Mouse (Mus musculus): ENCODE results near the gene Hnrnph3.
A peak's percentile ranks its signal among the peaks of the same experiment; 100 is the strongest.
"Not testable (repeated sequence)": the region's sequence is repeated elsewhere in the genome, so short reads cannot be mapped to it uniquely, and the experiment has no call there.

Hnrnph3 gene

GRCm38 (mm10) chr10:63023749-63024579 is at the start of gene Hnrnph3, which contains the start of gene Pbld2:
TSS of gene Hnrnph3 (minus strand) at chr10:63024217.
TSS of gene Pbld2 (plus strand) at chr10:63024315.
- peak; percentile 100 for DNase-seq (ENCODE audit: inconsistent age in 2 of 2, low spot score in 1 of 2)

- peak; percentile 82 to 92 for DNase-seq (ENCODE audit: inconsistent age in 2 of 2, low spot score in 1 of 2)
Observed at GRCm38 (mm10) chr10:63065988-63066387, 42.0 kb upstream of the Hnrnph3 start.

GRCm38 (mm10) chr10:63065561-63065960 is 41.5 kb upstream of the Hnrnph3 start:
- no peak for DNase-seq (ENCODE audit: inconsistent age in 2 of 2, low spot score in 1 of 2)

GRCm38 (mm10) chr10:63064516-63064915 is 40.5 kb upstream of the Hnrnph3 start:
- DNase-seq (ENCODE audit: inconsistent age in 2 of 2, low spot score in 1 of 2), result no peak

GRCm38 (mm10) chr10:63063365-63063764 is 39.3 kb upstream of the Hnrnph3 start:
- DNase-seq (ENCODE audit: inconsistent age in 2 of 2, low spot score in 1 of 2), result no peak

GRCm38 (mm10) chr10:63062696-63063095 is 38.7 kb upstream of the Hnrnph3 start:
- no peak for DNase-seq (ENCODE audit: inconsistent age in 2 of 2, low spot score in 1 of 2)

- DNase-seq (ENCODE audit: inconsistent age in 2 of 2, low spot score in 1 of 2), result no peak
Observed at GRCm38 (mm10) chr10:63061266-63061665, 37.2 kb upstream of the Hnrnph3 start.

GRCm38 (mm10) chr10:63060406-63060805 is 36.4 kb upstream of the Hnrnph3 start:
- peak; percentile 42 to 81 for DNase-seq (ENCODE audit: inconsistent age in 2 of 2, low spot score in 1 of 2)

GRCm38 (mm10) chr10:63059862-63060261 is 35.8 kb upstream of the Hnrnph3 start, which contains the start of gene Pbld1:
TSS of gene Pbld1 (plus strand) at chr10:63060162.
- DNase-seq (ENCODE audit: inconsistent age in 2 of 2, low spot score in 1 of 2), result no peak

GRCm38 (mm10) chr10:63056966-63057750 is 33.1 kb upstream of the Hnrnph3 start:
- peak; percentile 38 to 73 for DNase-seq (ENCODE audit: inconsistent age in 2 of 2, low spot score in 1 of 2)

GRCm38 (mm10) chr10:63054586-63054985 is 30.6 kb upstream of the Hnrnph3 start:
- no peak for DNase-seq (ENCODE audit: inconsistent age in 2 of 2, low spot score in 1 of 2)

- not testable (repeated sequence) for DNase-seq (ENCODE audit: inconsistent age in 2 of 2, low spot score in 1 of 2)
Observed at GRCm38 (mm10) chr10:63054071-63054470, 30.1 kb upstream of the Hnrnph3 start.

GRCm38 (mm10) chr10:63053007-63053406 is 29.0 kb upstream of the Hnrnph3 start:
- peak in 1 of 2 experiments; percentile 36 for DNase-seq (ENCODE audit: inconsistent age in 2 of 2, low spot score in 1 of 2)

- DNase-seq (ENCODE audit: inconsistent age in 2 of 2, low spot score in 1 of 2), result no peak
Observed at GRCm38 (mm10) chr10:63052011-63052410, 28.0 kb upstream of the Hnrnph3 start.

- no peak for DNase-seq (ENCODE audit: inconsistent age in 2 of 2, low spot score in 1 of 2)
Observed at GRCm38 (mm10) chr10:63051267-63051666, 27.2 kb upstream of the Hnrnph3 start.

GRCm38 (mm10) chr10:63049106-63049505 is 25.1 kb upstream of the Hnrnph3 start:
- no peak for DNase-seq (ENCODE audit: inconsistent age in 2 of 2, low spot score in 1 of 2)

- no peak for DNase-seq (ENCODE audit: inconsistent age in 2 of 2, low spot score in 1 of 2)
Observed at GRCm38 (mm10) chr10:63047751-63048150, 23.7 kb upstream of the Hnrnph3 start.

- peak in 1 of 2 experiments; percentile 24 for DNase-seq (ENCODE audit: inconsistent age in 2 of 2, low spot score in 1 of 2)
Observed at GRCm38 (mm10) chr10:63043154-63043553, 19.1 kb upstream of the Hnrnph3 start.

GRCm38 (mm10) chr10:63039867-63040628 is 16.0 kb upstream of the Hnrnph3 start:
- peak in 1 of 2 experiments; percentile 14 for DNase-seq (ENCODE audit: inconsistent age in 2 of 2, low spot score in 1 of 2)

- no peak for DNase-seq (ENCODE audit: inconsistent age in 2 of 2, low spot score in 1 of 2)
Observed at GRCm38 (mm10) chr10:63038571-63039320, 14.7 kb upstream of the Hnrnph3 start.

Measured in adrenal gland, adult (tissue).